Mouse (Mus musculus) gastrocnemius, postnatal 36 days (tissue): Measurements from ENCODE around the gene Vpreb1. TPM values are rescaled to one million over a fixed set of nuclear protein-coding genes. Genes with fewer than 3 reads are reported as not detected.
"Not testable (repeated sequence)": the region's sequence is repeated elsewhere in the genome, so short reads cannot be mapped to it uniquely, and the experiment has no call there.

Source experiments
- DNase-seq, 2 experiments: peaks; one replicate each; pipeline ENCODE4 v3.0.0; 2022
- intact Hi-C: fragments of 180-260 bp; cut with DNase I; formaldehyde crosslinking; loops from one replicate; pipeline ENCODE4 v1.15.1; 2025
- total RNA-seq, 2 experiments: library from RNA; stranded (reverse); gene quantifications; 2 replicates each; pipeline ENCODE4 v1.2.3; 2021

Vpreb1 gene
- total RNA-seq, 2 experiments from 2014 or later = not detected

- DNase-seq = no peak
- intact Hi-C loops = no loop called here
Observed at GRCm38 (mm10) chr16:16856731-16857476, 13.7 kb downstream of the Vpreb1 start.

- DNase-seq, intact Hi-C loops: not testable (repeated sequence)
Observed at GRCm38 (mm10) chr16:16856054-16856453, 14.6 kb downstream of the Vpreb1 start.

GRCm38 (mm10) chr16:16855541-16855940, 15.1 kb downstream of the Vpreb1 start:
- no peak for DNase-seq
- intact Hi-C loops = no loop called here

- intact Hi-C loops = no loop called here
- DNase-seq = no peak
Observed at GRCm38 (mm10) chr16:16854836-16855235, 15.8 kb downstream of the Vpreb1 start.

GRCm38 (mm10) chr16:16852411-16852810, 18.2 kb downstream of the Vpreb1 start:
- DNase-seq = no peak
- intact Hi-C loops = no loop called here

GRCm38 (mm10) chr16:16849196-16849595, 21.4 kb downstream of the Vpreb1 start:
- no peak for DNase-seq
- intact Hi-C loops = no loop called here

- no peak for DNase-seq
- intact Hi-C loops = no loop called here
Observed at GRCm38 (mm10) chr16:16829671-16830070, 41.0 kb downstream of the Vpreb1 start.

- no peak for DNase-seq
- intact Hi-C loops = no loop called here
Observed at GRCm38 (mm10) chr16:16828757-16829615, 41.7 kb downstream of the Vpreb1 start, which contains the start of gene Spag6l. Gene Spag6l, minus strand, starts transcription at chr16:16829456.

- intact Hi-C loops = no loop called here
Observed at GRCm38 (mm10) chr16:16826223-16826622, 44.4 kb downstream of the Vpreb1 start.

GRCm38 (mm10) chr16:16825476-16825875, 45.2 kb downstream of the Vpreb1 start:
- intact Hi-C loops = no loop called here

More at GRCm38 (mm10) chr16:16826223-16826622, 44.4 kb downstream of the Vpreb1 start:
- DNase-seq = no peak

More at GRCm38 (mm10) chr16:16825476-16825875, 45.2 kb downstream of the Vpreb1 start:
- no peak for DNase-seq

Other genes starting within 250 kb of the Vpreb1 start
- gene Olfr19, start 194.4 kb downstream of the Vpreb1 start, total RNA-seq = not detected
- gene Spag6l, start 41.4 kb downstream of the Vpreb1 start, total RNA-seq = not detected
- gene Igll1, start 6.9 kb downstream of the Vpreb1 start, total RNA-seq = not detected
- gene Top3b, start 107 bp downstream of the Vpreb1 start, total RNA-seq = 10 to 100 TPM; 17.3 to 20.0 TPM
- 10 to 100 TPM; 11.1 to 11.8 TPM for gene Ppm1f, start 25.6 kb upstream of the Vpreb1 start, total RNA-seq
- gene Mapk1, start 112.5 kb upstream of the Vpreb1 start, total RNA-seq = 10 to 100 TPM; 87.9 to 89.5 TPM
- gene Ypel1, start 198.9 kb upstream of the Vpreb1 start, total RNA-seq = under 1 TPM; 0.69 to 0.94 TPM
- gene Ppil2, start 240.4 kb upstream of the Vpreb1 start, total RNA-seq = 10 to 100 TPM; 23.2 to 29.4 TPM